In the genomic region with DNA sequence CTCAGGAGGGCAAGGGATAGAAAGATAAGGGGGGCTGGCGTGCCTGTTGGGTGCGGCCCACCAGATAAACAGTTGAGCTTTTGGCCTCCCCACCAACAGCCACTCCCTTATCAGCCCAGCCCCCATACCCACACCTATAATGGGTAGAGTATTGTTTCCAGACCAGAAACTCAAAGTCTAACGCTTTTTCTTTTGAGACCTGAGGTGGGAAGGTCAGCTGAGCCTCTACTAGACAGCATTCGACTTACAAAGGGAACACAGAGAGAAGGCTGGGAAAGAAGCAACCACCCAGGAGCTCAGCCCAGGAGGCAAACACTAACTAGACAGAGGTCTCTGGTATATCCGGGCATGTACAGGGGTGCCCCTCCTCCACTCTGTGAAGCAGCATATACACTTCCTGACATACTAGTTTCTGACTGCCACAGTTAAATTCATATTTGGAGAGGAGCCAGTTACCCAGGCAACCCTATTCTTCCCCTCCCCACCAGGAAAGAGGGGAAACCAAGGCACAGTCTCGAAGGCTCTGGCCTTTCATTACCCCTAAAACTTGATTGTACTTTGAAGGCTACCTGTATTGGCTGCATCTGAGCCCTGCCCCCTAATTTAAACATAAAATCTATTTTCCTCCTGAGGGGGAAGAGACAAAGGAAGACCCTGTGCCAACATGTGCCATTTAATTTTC, we compare ENCODE assay signal across 8 mouse cellular contexts. TPM values are rescaled to one million over a fixed set of nuclear protein-coding genes. Genes with fewer than 3 reads are reported as not detected.
A peak's percentile ranks its signal among the peaks of the same experiment; 100 is the strongest.
DNase-seq lines count a peak whose midpoint lies in the region; ATAC-seq lines count a peak whose summit lies in the region.

No protein-coding gene starts in this region.

- DNase-seq in cerebellum, adult 9-11 months = peak; percentile 55
- DNase-seq in cerebellum, postnatal 4 days (ENCODE audit: low spot score in 2 of 2) = no peak
- peak; percentile 46 to 53 for DNase-seq in B cell, adult 2 months
- no peak for DNase-seq in liver, embryonic 11.5 days (ENCODE audit: low spot score)
- peak; percentile 53 to 70 for DNase-seq in spleen, postnatal 4 days (ENCODE audit: low spot score in 2 of 2)
- DNase-seq in right cerebral cortex, adult 2 months (ENCODE audit: low spot score in 2 of 2) = no peak
- no peak for DNase-seq in testis, postnatal 10 days (ENCODE audit: low spot score)

- 6% methylated on average over 6 of the region's 6 CpGs for WGBS in liver, embryonic 11.5 days

- H3K27ac ChIP-seq in liver, embryonic 11.5 days (ENCODE audit: low read depth, low read length) = peak overlapping the region; percentile 98

- H3K4me2 ChIP-seq in liver, embryonic 11.5 days = peak overlapping the region; percentile 92

- peak overlapping the region; percentile 96 for H3K9ac ChIP-seq in liver, embryonic 11.5 days (ENCODE audit: low read depth, low read length)

- peak; percentile 44 for ATAC-seq in erythroid progenitor cell, adult 5-6 weeks (replicated peaks; ENCODE audit: low FRiP score, poor library complexity, severe bottlenecking)
- ATAC-seq in liver, embryonic 11.5 days (replicated peaks; ENCODE audit: low FRiP score) = peak; percentile 80

- no peaks in the 10 kb centered on the region for H3K9me3 ChIP-seq in liver, embryonic 11.5 days (ENCODE audit: control insufficient read depth, low read length)

- H3K36me3 ChIP-seq in liver, embryonic 11.5 days (ENCODE audit: control insufficient read depth, insufficient read depth, low read length) = peaks cover 43% of the 10 kb centered on the region

- H3K27me3 ChIP-seq in liver, embryonic 11.5 days (replicated peaks; ENCODE audit: control insufficient read depth, insufficient read depth, low read length) = no peaks in the 10 kb centered on the region

- peaks cover 49% of the 10 kb centered on the region for H3K4me1 ChIP-seq in liver, embryonic 11.5 days (replicated peaks; ENCODE audit: control insufficient read depth, insufficient read depth, low read length)

- H3K4me3 ChIP-seq in liver, embryonic 11.5 days (ENCODE audit: low read depth, low read length) = peak overlapping the region; percentile 95

RNA-seq across cellular contexts. Expression of a gene that starts 7.3 kb away (rescaled TPM):
- total RNA-seq in erythroid progenitor cell, adult 5-6 weeks (2015; ENCODE audit: low replicate concordance) = 69.2 and 76.8 TPM in 2 replicates
- 76.5 and 82.0 TPM in 2 replicates for total RNA-seq in erythroid progenitor cell, adult 5-6 weeks (2017; ENCODE audit: low replicate concordance)
- polyA plus RNA-seq in liver, embryonic 11.5 days (2014; fragmentation: Nextera tagmentation; extraction: Ambion mirVana) = 73.2 and 77.2 TPM in 2 replicates

RNA-seq across cellular contexts. Expression of a gene that starts 7.6 kb away (rescaled TPM):
- total RNA-seq in erythroid progenitor cell, adult 5-6 weeks (2015; ENCODE audit: low replicate concordance) = 45.3 and 53.3 TPM in 2 replicates
- 62.8 and 77.5 TPM in 2 replicates for total RNA-seq in erythroid progenitor cell, adult 5-6 weeks (2017; ENCODE audit: low replicate concordance)
- polyA plus RNA-seq in liver, embryonic 11.5 days (2014; fragmentation: Nextera tagmentation; extraction: Ambion mirVana) = 67.5 and 78.9 TPM in 2 replicates

RNA-seq across cellular contexts. Expression of a gene that starts 34.1 kb away (rescaled TPM):
- total RNA-seq in erythroid progenitor cell, adult 5-6 weeks (2015; ENCODE audit: low replicate concordance) = not detected in 2 replicates
- total RNA-seq in erythroid progenitor cell, adult 5-6 weeks (2017; ENCODE audit: low replicate concordance) = 1.2 TPM in 1 of 2 replicates, not detected in the other
- 4.9 and 5.4 TPM in 2 replicates for polyA plus RNA-seq in liver, embryonic 11.5 days (2014; fragmentation: Nextera tagmentation; extraction: Ambion mirVana)

RNA-seq across cellular contexts. Expression of a gene that starts 38.3 kb away (rescaled TPM):
- total RNA-seq in erythroid progenitor cell, adult 5-6 weeks (2015; ENCODE audit: low replicate concordance) = 9.6 and 16.2 TPM in 2 replicates
- 18.5 and 27.3 TPM in 2 replicates for total RNA-seq in erythroid progenitor cell, adult 5-6 weeks (2017; ENCODE audit: low replicate concordance)
- polyA plus RNA-seq in liver, embryonic 11.5 days (2014; fragmentation: Nextera tagmentation; extraction: Ambion mirVana) = 211 TPM in 2 replicates

RNA-seq across cellular contexts. Expression of a gene that starts 39.1 kb away (rescaled TPM):
- total RNA-seq in erythroid progenitor cell, adult 5-6 weeks (2015; ENCODE audit: low replicate concordance) = 0.72 and 3.4 TPM in 2 replicates
- 1.2 and 2.0 TPM in 2 replicates for total RNA-seq in erythroid progenitor cell, adult 5-6 weeks (2017; ENCODE audit: low replicate concordance)
- 9.2 and 12.2 TPM in 2 replicates for polyA plus RNA-seq in liver, embryonic 11.5 days (2014; fragmentation: Nextera tagmentation; extraction: Ambion mirVana)

Comparison
In these comparisons a context has a peak if more than half of its experiments do, and no peak if none do; other contexts are left out.
1. DNase-seq: peak in cerebellum, adult 9-11 months (single experiment), B cell, adult 2 months (2 of 2) and spleen, postnatal 4 days (2 of 2); none in cerebellum, postnatal 4 days (0 of 2), liver, embryonic 11.5 days (single experiment), right cerebral cortex, adult 2 months (0 of 2) and testis, postnatal 10 days (single experiment).